Mouse (Mus musculus): ENCODE data around the gene Chid1. TPM values are rescaled to one million over a fixed set of nuclear protein-coding genes. Genes with fewer than 3 reads are reported as not detected.

The Chid1 gene
- polyA plus RNA-seq, 1 experiment from 2014 or later: 20.8 TPM

GRCm38 (mm10) chr7:141482531-141483024, 57.1 kb downstream of the Chid1 start:
- Histone ChIP-seq H3K27ac (replicated peaks) (no peak overlapping the region), H3K36me3 (ENCODE audit: control insufficient read depth, insufficient read depth, low read length) (no peaks in the 10 kb centered on the region), H3K4me2 (replicated peaks; ENCODE audit: low read depth) (peak overlapping the region; percentile 91), H3K4me1 (replicated peaks; ENCODE audit: control insufficient read depth, insufficient read depth) (peaks cover 8% of the 10 kb centered on the region), H3K27me3 (ENCODE audit: control insufficient read depth, insufficient read depth, low read length) (no peaks in the 10 kb centered on the region), H3K9ac (ENCODE audit: low read length) (peak overlapping the region; percentile 47), H3K9me3 (ENCODE audit: control insufficient read depth, low read length) (no peaks in the 10 kb centered on the region), H3K4me3 (ENCODE audit: low read depth, low read length) (peak overlapping the region; percentile 48)
- ATAC-seq (ENCODE audit: low FRiP score, low TSS enrichment) (no peak), DNase-seq (ENCODE audit: low spot score) (no peak)
- 22% methylated on average over 11 of the region's 11 CpGs for WGBS
- TF ChIP-seq CTCF (IDR thresholded peaks at IDR 0.05; ENCODE audit: low read depth): no peak
- TF ChIP-seq EP300 (optimal IDR thresholded peaks at IDR 0.05): no peak

DNA sequence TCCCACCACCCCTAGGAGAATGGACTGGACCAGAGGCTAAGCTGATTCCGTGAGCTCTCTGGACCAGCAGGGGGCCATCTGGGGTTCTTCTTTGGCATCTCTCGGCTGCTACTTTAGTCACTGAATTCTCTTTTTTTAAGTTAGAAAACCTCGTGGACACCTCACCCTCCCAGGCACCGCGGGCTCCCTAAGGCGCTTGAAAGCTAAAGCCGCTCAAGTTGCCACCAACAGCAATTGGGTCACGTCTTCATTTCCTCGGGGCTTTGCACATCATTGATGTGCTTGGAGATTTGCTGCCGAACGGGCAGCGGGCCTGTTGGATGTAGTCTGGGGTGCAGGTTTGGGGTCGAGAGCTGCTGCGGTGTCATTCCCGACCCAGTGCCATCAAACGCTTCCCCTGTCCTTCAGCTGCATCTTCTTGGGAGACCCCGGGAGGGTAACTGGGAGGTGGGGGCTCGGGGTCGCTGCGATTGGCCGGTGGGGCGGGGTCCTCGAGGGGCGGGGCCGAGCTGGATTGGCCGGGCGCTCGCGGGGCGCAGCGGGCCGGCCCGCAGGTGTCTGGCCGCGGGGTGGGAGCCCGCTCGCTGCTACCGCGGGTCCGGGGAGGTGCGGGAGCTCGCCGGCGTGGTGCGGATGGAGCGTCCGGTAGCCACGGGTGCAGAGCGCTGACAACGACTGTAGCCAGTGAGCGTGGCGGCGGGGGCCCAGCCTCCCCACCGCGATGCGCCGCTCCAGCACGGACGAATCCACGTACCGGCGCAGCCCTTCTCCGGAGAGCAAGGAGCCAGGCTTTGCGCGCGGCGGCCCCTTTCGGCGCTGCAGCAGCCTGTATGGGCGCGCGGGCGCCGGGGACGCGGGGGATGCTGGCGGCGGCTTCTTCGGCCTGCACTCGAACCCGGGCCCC, 57.9 kb downstream of the Chid1 start:
- Histone ChIP-seq H3K9ac (ENCODE audit: low read length) (peak overlapping the region; percentile 47), H3K4me2 (replicated peaks; ENCODE audit: low read depth) (peak overlapping the region; percentile 91), H3K9me3 (ENCODE audit: control insufficient read depth, low read length) (no peaks in the 10 kb centered on the region), H3K36me3 (ENCODE audit: control insufficient read depth, insufficient read depth, low read length) (no peaks in the 10 kb centered on the region), H3K27ac (replicated peaks) (no peak overlapping the region), H3K4me3 (ENCODE audit: low read depth, low read length) (peak overlapping the region; percentile 48), H3K27me3 (ENCODE audit: control insufficient read depth, insufficient read depth, low read length) (no peaks in the 10 kb centered on the region), H3K4me1 (replicated peaks; ENCODE audit: control insufficient read depth, insufficient read depth) (peaks cover 11% of the 10 kb centered on the region)
- peak; percentile 60 for DNase-seq (ENCODE audit: low spot score)
- no peak for ATAC-seq (ENCODE audit: low FRiP score, low TSS enrichment)
- TF ChIP-seq CTCF (IDR thresholded peaks at IDR 0.05; ENCODE audit: low read depth) (peak; percentile 65), EP300 (optimal IDR thresholded peaks at IDR 0.05) (no peak)
- WGBS: 1% methylated on average over 64 of the region's 81 CpGs

- ATAC-seq (ENCODE audit: low FRiP score, low TSS enrichment) (peak; percentile 50), DNase-seq (ENCODE audit: low spot score) (peak; percentile 69)
- Histone ChIP-seq H3K4me1 (replicated peaks; ENCODE audit: control insufficient read depth, insufficient read depth) (peaks cover 11% of the 10 kb centered on the region), H3K27ac (replicated peaks) (peak overlapping the region; percentile 5; the same call in 1 of the 2 replicates), H3K36me3 (ENCODE audit: control insufficient read depth, insufficient read depth, low read length) (no peaks in the 10 kb centered on the region), H3K27me3 (ENCODE audit: control insufficient read depth, insufficient read depth, low read length) (no peaks in the 10 kb centered on the region), H3K4me2 (replicated peaks; ENCODE audit: low read depth) (peak overlapping the region; percentile 91), H3K9me3 (ENCODE audit: control insufficient read depth, low read length) (no peaks in the 10 kb centered on the region), H3K9ac (ENCODE audit: low read length) (no peak overlapping the region), H3K4me3 (ENCODE audit: low read depth, low read length) (peak overlapping the region; percentile 48)
- TF ChIP-seq EP300 (optimal IDR thresholded peaks at IDR 0.05) (no peak), CTCF (IDR thresholded peaks at IDR 0.05; ENCODE audit: low read depth) (peak; percentile 95)
- 11% methylated on average over 10 of the region's 10 CpGs for WGBS
Observed at GRCm38 (mm10) chr7:141480842-141481497, 58.7 kb downstream of the Chid1 start.

GRCm38 (mm10) chr7:141478270-141478748, 61.3 kb downstream of the Chid1 start:
- ATAC-seq (ENCODE audit: low FRiP score, low TSS enrichment) (no peak), DNase-seq (ENCODE audit: low spot score) (no peak)
- Histone ChIP-seq H3K36me3 (ENCODE audit: control insufficient read depth, insufficient read depth, low read length) (no peaks in the 10 kb centered on the region), H3K9ac (ENCODE audit: low read length) (0 out of 2 replicates have a peak overlapping the region, but pooled peaks have one; percentile 43), H3K4me3 (ENCODE audit: low read depth, low read length) (no peak overlapping the region), H3K4me1 (replicated peaks; ENCODE audit: control insufficient read depth, insufficient read depth) (peaks cover 22% of the 10 kb centered on the region), H3K27me3 (ENCODE audit: control insufficient read depth, insufficient read depth, low read length) (no peaks in the 10 kb centered on the region), H3K9me3 (ENCODE audit: control insufficient read depth, low read length) (no peaks in the 10 kb centered on the region), H3K4me2 (replicated peaks; ENCODE audit: low read depth) (no peak overlapping the region; the same call in 1 of the 2 replicates), H3K27ac (replicated peaks) (peak overlapping the region; percentile 87; the same call in 1 of the 2 replicates)
- WGBS: 43% methylated on average over 5 of the region's 5 CpGs
- no peak for TF ChIP-seq CTCF (IDR thresholded peaks at IDR 0.05; ENCODE audit: low read depth)
- TF ChIP-seq EP300 (optimal IDR thresholded peaks at IDR 0.05): no peak

DNA sequence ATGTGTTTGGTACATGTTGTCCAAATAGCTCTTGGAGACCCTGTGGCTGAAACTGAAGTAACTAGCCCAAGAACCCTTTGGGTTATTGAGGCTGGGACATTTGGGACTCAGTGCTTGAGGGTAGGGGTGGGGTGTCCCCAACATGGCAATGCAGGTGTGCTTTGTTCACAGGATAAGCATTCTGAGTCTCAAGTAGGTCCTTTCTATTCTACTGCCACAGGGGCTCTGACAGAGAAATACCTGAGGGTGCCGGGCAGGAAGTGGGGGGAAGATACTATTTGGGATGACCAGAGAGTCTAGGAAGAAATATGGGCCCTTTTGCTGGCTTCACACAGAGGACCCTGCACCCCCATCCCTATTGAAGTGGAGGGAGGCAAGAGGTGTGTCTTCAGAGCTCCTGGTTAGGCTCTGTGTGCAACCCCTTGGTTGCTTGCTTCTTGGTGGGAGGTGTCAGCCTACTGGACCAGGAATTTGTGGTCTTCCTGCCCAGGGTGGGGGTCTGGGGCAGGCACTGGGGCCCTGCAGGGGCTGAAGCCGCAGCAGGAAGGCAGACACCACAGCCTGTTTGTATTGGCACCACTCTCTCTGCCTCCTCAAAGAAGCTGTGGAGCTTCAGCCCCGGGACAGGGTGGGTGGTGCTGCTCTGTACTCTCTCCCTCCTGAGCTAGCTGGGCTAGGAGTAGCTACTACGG, 61.9 kb downstream of the Chid1 start:
- no peak for DNase-seq (ENCODE audit: low spot score)
- ATAC-seq (ENCODE audit: low FRiP score, low TSS enrichment): no peak
- no peak for TF ChIP-seq CTCF (IDR thresholded peaks at IDR 0.05; ENCODE audit: low read depth)
- no peak for TF ChIP-seq EP300 (optimal IDR thresholded peaks at IDR 0.05)
- Histone ChIP-seq H3K4me2 (replicated peaks; ENCODE audit: low read depth) (peak overlapping the region; percentile 90), H3K27ac (replicated peaks) (peak overlapping the region; percentile 87), H3K4me3 (ENCODE audit: low read depth, low read length) (no peak overlapping the region), H3K4me1 (replicated peaks; ENCODE audit: control insufficient read depth, insufficient read depth) (peaks cover 22% of the 10 kb centered on the region), H3K9ac (ENCODE audit: low read length) (peak overlapping the region; percentile 43; the same call in 1 of the 2 replicates), H3K27me3 (ENCODE audit: control insufficient read depth, insufficient read depth, low read length) (no peaks in the 10 kb centered on the region), H3K36me3 (ENCODE audit: control insufficient read depth, insufficient read depth, low read length) (no peaks in the 10 kb centered on the region), H3K9me3 (ENCODE audit: control insufficient read depth, low read length) (no peaks in the 10 kb centered on the region)
- 21% methylated on average over 4 of the region's 4 CpGs for WGBS

All from stomach, postnatal 0 days (tissue).